Mouse (Mus musculus): ENCODE data around the gene Ctr9. TPM values are rescaled to one million over a fixed set of nuclear protein-coding genes. Genes with fewer than 3 reads are reported as not detected.

Gene Ctr9
- polyA plus RNA-seq (2016; fragmentation: Nextera tagmentation; extraction: Ambion mirVana), result 89.7 and 94.5 TPM in 2 replicates

- H3K4me3 ChIP-seq, result peak within 1 kb of the TSS; percentile 83
- H3K27ac ChIP-seq, result peak within 1 kb of the TSS; percentile 88
- WGBS, result 6% methylated on average over 45 of the region's 45 CpGs
- H3K27me3 ChIP-seq, result no peaks in the 10 kb centered on the region
- no peaks in the 10 kb centered on the region for H3K9me3 ChIP-seq
- H3K4me2 ChIP-seq (replicated peaks), result peak within 1 kb of the TSS; percentile 74
- peak; percentile 91 for ATAC-seq (ENCODE audit: insufficient number of reproducible peaks, insufficient read depth, low FRiP score, low TSS enrichment)
- H3K9ac ChIP-seq, result peak within 1 kb of the TSS; percentile 71
- peaks cover 7% of the 10 kb centered on the region; the same call in 1 of the 2 replicates for H3K4me1 ChIP-seq
- H3K36me3 ChIP-seq, result peaks cover 7% of the 10 kb centered on the region
These were observed at the start of gene Ctr9 for GRCm38 (mm10) chr7:111028281-111029045. Ctr9 (plus strand) TSS chr7:111028951.

GRCm38 (mm10) chr7:110981036-110981435 lies 47.7 kb upstream of the Ctr9 start:
- no peak overlapping the region for H3K9ac ChIP-seq
- ATAC-seq (ENCODE audit: insufficient number of reproducible peaks, insufficient read depth, low FRiP score, low TSS enrichment), result no peak
- H3K27me3 ChIP-seq, result no peaks in the 10 kb centered on the region
- no peak overlapping the region for H3K27ac ChIP-seq
- no peak overlapping the region for H3K4me2 ChIP-seq (replicated peaks)
- H3K36me3 ChIP-seq, result no peaks in the 10 kb centered on the region
- H3K9me3 ChIP-seq, result no peaks in the 10 kb centered on the region
- 73% methylated on average over 8 of the region's 8 CpGs for WGBS
- peaks cover 9% of the 10 kb centered on the region for H3K4me1 ChIP-seq
- no peak overlapping the region for H3K4me3 ChIP-seq

- 48% methylated on average over 7 of the region's 7 CpGs for WGBS
- no peaks in the 10 kb centered on the region for H3K9me3 ChIP-seq
- H3K4me1 ChIP-seq, result peaks cover 9% of the 10 kb centered on the region
- no peak within 1 kb of the TSS for H3K4me3 ChIP-seq
- peak within 1 kb of the TSS; percentile 54; the same call in 1 of the 2 replicates for H3K27ac ChIP-seq
- peak; percentile 30; the same call in 1 of the 2 replicates for ATAC-seq (ENCODE audit: insufficient number of reproducible peaks, insufficient read depth, low FRiP score, low TSS enrichment)
- H3K27me3 ChIP-seq, result no peaks in the 10 kb centered on the region
- no peaks in the 10 kb centered on the region for H3K36me3 ChIP-seq
- H3K4me2 ChIP-seq (replicated peaks), result no peak within 1 kb of the TSS
- no peak within 1 kb of the TSS for H3K9ac ChIP-seq
These were observed 46.6 kb upstream of the Ctr9 start, which contains the start of gene Mrvi1 for GRCm38 (mm10) chr7:110982053-110982705. Mrvi1 (minus strand) TSS chr7:110982461.

GRCm38 (mm10) chr7:110982764-110983163 lies 46.0 kb upstream of the Ctr9 start:
- Histone ChIP-seq H3K9me3 (no peaks in the 10 kb centered on the region), H3K4me1 (peaks cover 9% of the 10 kb centered on the region), H3K9ac (no peak overlapping the region), H3K4me2 (replicated peaks) (no peak overlapping the region), H3K27ac (peak overlapping the region; percentile 54; the same call in 1 of the 2 replicates), H3K27me3 (no peaks in the 10 kb centered on the region), H3K4me3 (no peak overlapping the region), H3K36me3 (no peaks in the 10 kb centered on the region)
- 67% methylated on average over 4 of the region's 4 CpGs for WGBS
- no peak for ATAC-seq (ENCODE audit: insufficient number of reproducible peaks, insufficient read depth, low FRiP score, low TSS enrichment)

GRCm38 (mm10) chr7:110983621-110984020 lies 45.1 kb upstream of the Ctr9 start:
- ATAC-seq (ENCODE audit: insufficient number of reproducible peaks, insufficient read depth, low FRiP score, low TSS enrichment), result no peak
- H3K4me2 ChIP-seq (replicated peaks), result no peak overlapping the region
- H3K9ac ChIP-seq, result no peak overlapping the region
- peaks cover 9% of the 10 kb centered on the region for H3K4me1 ChIP-seq
- H3K27ac ChIP-seq, result no peak overlapping the region
- H3K9me3 ChIP-seq, result no peaks in the 10 kb centered on the region
- H3K4me3 ChIP-seq, result no peak overlapping the region
- H3K36me3 ChIP-seq, result no peaks in the 10 kb centered on the region
- 70% methylated on average over 5 of the region's 5 CpGs for WGBS
- H3K27me3 ChIP-seq, result no peaks in the 10 kb centered on the region

- Histone ChIP-seq H3K4me3 (no peak overlapping the region), H3K27ac (no peak overlapping the region), H3K9ac (no peak overlapping the region), H3K9me3 (no peaks in the 10 kb centered on the region), H3K36me3 (no peaks in the 10 kb centered on the region), H3K4me2 (replicated peaks) (no peak overlapping the region), H3K27me3 (no peaks in the 10 kb centered on the region), H3K4me1 (peaks cover 11% of the 10 kb centered on the region)
- 66% methylated on average over 7 of the region's 7 CpGs for WGBS
- no peak for ATAC-seq (ENCODE audit: insufficient number of reproducible peaks, insufficient read depth, low FRiP score, low TSS enrichment)
These were observed 43.0 kb upstream of the Ctr9 start for GRCm38 (mm10) chr7:110985581-110986265.

- Histone ChIP-seq H3K27ac (no peak overlapping the region), H3K27me3 (no peaks in the 10 kb centered on the region), H3K4me2 (replicated peaks) (no peak overlapping the region), H3K9ac (no peak overlapping the region), H3K4me1 (0 out of 2 replicates have a peak, but pooled peaks cover 3% of the 10 kb centered on the region), H3K9me3 (no peaks in the 10 kb centered on the region), H3K36me3 (no peaks in the 10 kb centered on the region), H3K4me3 (no peak overlapping the region)
- WGBS, result 86% methylated on average over 3 of the region's 3 CpGs
- ATAC-seq (ENCODE audit: insufficient number of reproducible peaks, insufficient read depth, low FRiP score, low TSS enrichment), result no peak
These were observed 40.7 kb upstream of the Ctr9 start for GRCm38 (mm10) chr7:110988081-110988480.

- H3K27me3 ChIP-seq, result no peaks in the 10 kb centered on the region
- no peak overlapping the region for H3K27ac ChIP-seq
- H3K4me3 ChIP-seq, result no peak overlapping the region
- 75% methylated on average over 5 of the region's 5 CpGs for WGBS
- 0 out of 2 replicates have a peak, but pooled peaks cover 3% of the 10 kb centered on the region for H3K4me1 ChIP-seq
- no peak overlapping the region for H3K9ac ChIP-seq
- no peaks in the 10 kb centered on the region for H3K36me3 ChIP-seq
- no peak for ATAC-seq (ENCODE audit: insufficient number of reproducible peaks, insufficient read depth, low FRiP score, low TSS enrichment)
- H3K9me3 ChIP-seq, result no peaks in the 10 kb centered on the region
- no peak overlapping the region for H3K4me2 ChIP-seq (replicated peaks)
These were observed 39.4 kb upstream of the Ctr9 start for GRCm38 (mm10) chr7:110989286-110989879.

- H3K27me3 ChIP-seq, result no peaks in the 10 kb centered on the region
- 58% methylated on average over 5 of the region's 5 CpGs for WGBS
These were observed 38.2 kb upstream of the Ctr9 start for GRCm38 (mm10) chr7:110990356-110991220.

GRCm38 (mm10) chr7:110991221-110991494 lies 37.6 kb upstream of the Ctr9 start:
- 27% methylated on average over 4 of the region's 4 CpGs for WGBS
- no peaks in the 10 kb centered on the region for H3K36me3 ChIP-seq
- H3K4me3 ChIP-seq, result no peak overlapping the region
- H3K27me3 ChIP-seq, result no peaks in the 10 kb centered on the region
- no peaks in the 10 kb centered on the region for H3K9me3 ChIP-seq
- H3K4me1 ChIP-seq, result 0 out of 2 replicates have a peak, but pooled peaks cover 3% of the 10 kb centered on the region
- H3K9ac ChIP-seq, result no peak overlapping the region
- ATAC-seq (ENCODE audit: insufficient number of reproducible peaks, insufficient read depth, low FRiP score, low TSS enrichment), result no peak
- H3K4me2 ChIP-seq (replicated peaks), result no peak overlapping the region
- no peak overlapping the region for H3K27ac ChIP-seq

More at GRCm38 (mm10) chr7:110990356-110991220, 38.2 kb upstream of the Ctr9 start:
- Histone ChIP-seq H3K9me3 (no peaks in the 10 kb centered on the region), H3K36me3 (no peaks in the 10 kb centered on the region), H3K4me3 (no peak overlapping the region), H3K4me1 (0 out of 2 replicates have a peak, but pooled peaks cover 3% of the 10 kb centered on the region), H3K9ac (no peak overlapping the region), H3K4me2 (replicated peaks) (no peak overlapping the region), H3K27ac (no peak overlapping the region)
- no peak for ATAC-seq (ENCODE audit: insufficient number of reproducible peaks, insufficient read depth, low FRiP score, low TSS enrichment)
